Mouse (Mus musculus): Measurements from ENCODE around the gene Iffo1. TPM values are rescaled to one million over a fixed set of nuclear protein-coding genes. Genes with fewer than 3 reads are reported as not detected.

The Iffo1 gene
- total and polyA plus RNA-seq, 3 experiments = 3.3 to 7.0 (median 6.7) TPM

GRCm38 (mm10) chr6:125166861-125167650, 22.0 kb downstream of the Iffo1 start:
- dilution Hi-C loops (cut with MboI; ENCODE audit: extremely low pct_ligation_motif_present, extremely low pct_unique_long_range_greater_than_20kb, low sequenced_read_pairs) = no loop called here
- H3K4me1 ChIP-seq (ENCODE audit: control insufficient read depth in 1 of 2, insufficient read depth in 2 of 2) = peaks cover 11 to 24% of the 10 kb centered on the region in 2 experiments
- peak overlapping the region; percentile 50; the same call in 1 of the 2 replicates for H3K9ac ChIP-seq (ENCODE audit: insufficient read depth, low read depth)
- no peaks in the 10 kb centered on the region for H3K27me3 ChIP-seq (replicated peaks)
- TF ChIP-seq CHD2 (IDR thresholded peaks at IDR 0.05; ENCODE audit: low read length) = peak; percentile 27; the same call in 1 of the 2 replicates
- TF ChIP-seq SIN3A (IDR thresholded peaks at IDR 0.05; ENCODE audit: low read length) = no peak
- peak; percentile 39; the same call in 1 of the 2 replicates for TF ChIP-seq MAFK (IDR thresholded peaks at IDR 0.05; ENCODE audit: insufficient replicate concordance, low read length)
- TF ChIP-seq POLR2AphosphoS2 (IDR thresholded peaks at IDR 0.05; ENCODE audit: low read depth, low read length) = no peak
- TF ChIP-seq RCOR1 (conservative IDR thresholded peaks at IDR 0.05; ENCODE audit: low read depth, low read length) = 0 out of 2 replicates have a peak, but pooled peaks have one; percentile 6
- peak; percentile 11; the same call in 1 of the 2 replicates for TF ChIP-seq ZMIZ1 (IDR thresholded peaks at IDR 0.05; ENCODE audit: low read depth, low read length)
- no peak for TF ChIP-seq CHD1 (IDR thresholded peaks at IDR 0.05; ENCODE audit: low read depth, low read length)
- 0 out of 2 replicates have a peak, but pooled peaks have one; percentile 10 for TF ChIP-seq MYC (IDR thresholded peaks at IDR 0.05; ENCODE audit: low read depth, low read length)
- peak; percentile 53; the same call in 1 of the 2 replicates for TF ChIP-seq MXI1 (IDR thresholded peaks at IDR 0.05; ENCODE audit: low read depth, low read length)
- DNase-seq (ENCODE audit: extremely low read depth) = peak; percentile 44
- H3K36me3 ChIP-seq (replicated peaks in 1 of 2; ENCODE audit: control insufficient read depth in 1 of 2, insufficient read depth in 1 of 2, low read length in 1 of 2) = peaks cover 62 to 72% of the 10 kb centered on the region in 2 experiments
- no peaks in the 10 kb centered on the region for H3K9me3 ChIP-seq (replicated peaks; ENCODE audit: low read length)
- peaks cover 21% of the 10 kb centered on the region for H3K79me2 ChIP-seq (replicated peaks; ENCODE audit: control insufficient read depth, extremely low read depth, insufficient read depth, poor library complexity, severe bottlenecking)
- H3K27ac ChIP-seq (ENCODE audit: insufficient read depth, low read depth) = peak overlapping the region; percentile 83
- H3K4me3 ChIP-seq (replicated peaks in 1 of 3; ENCODE audit: low read depth in 2 of 3, low read length in 2 of 3, poor library complexity in 1 of 3) = peak overlapping the region; percentile 64 to 97 (median 75)
- peak overlapping the region; percentile 81 for H3K4me2 ChIP-seq (ENCODE audit: insufficient read depth, low read depth, poor library complexity, severe bottlenecking)
- in situ Hi-C loops (cut with MboI; ENCODE audit: low pct_ligation_motif_present, low pct_unique_long_range_greater_than_20kb, low sequenced_read_pairs) = no loop called here

DNA sequence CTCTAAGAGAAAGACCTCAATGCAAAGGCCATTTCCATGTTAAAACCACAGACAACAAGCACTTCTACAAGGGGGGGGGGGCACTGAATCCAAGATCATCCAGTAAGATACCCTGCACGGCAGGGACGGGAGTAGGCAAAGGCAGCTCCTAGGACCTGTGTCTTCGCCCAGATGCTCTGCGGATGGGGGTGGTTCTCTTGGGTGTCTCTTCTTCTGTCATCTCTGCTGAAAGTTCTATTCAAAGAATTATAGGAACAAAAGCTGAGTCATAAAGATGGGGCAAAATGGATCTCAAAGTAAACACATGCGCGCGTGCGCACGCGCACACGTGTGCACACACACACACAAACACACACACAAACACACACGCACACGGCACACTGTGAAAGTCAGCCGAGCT, 23.0 kb downstream of the Iffo1 start:
- H3K4me1 ChIP-seq (ENCODE audit: control insufficient read depth in 1 of 2, insufficient read depth in 2 of 2) = peaks cover 8 to 20% of the 10 kb centered on the region in 2 experiments

DNA sequence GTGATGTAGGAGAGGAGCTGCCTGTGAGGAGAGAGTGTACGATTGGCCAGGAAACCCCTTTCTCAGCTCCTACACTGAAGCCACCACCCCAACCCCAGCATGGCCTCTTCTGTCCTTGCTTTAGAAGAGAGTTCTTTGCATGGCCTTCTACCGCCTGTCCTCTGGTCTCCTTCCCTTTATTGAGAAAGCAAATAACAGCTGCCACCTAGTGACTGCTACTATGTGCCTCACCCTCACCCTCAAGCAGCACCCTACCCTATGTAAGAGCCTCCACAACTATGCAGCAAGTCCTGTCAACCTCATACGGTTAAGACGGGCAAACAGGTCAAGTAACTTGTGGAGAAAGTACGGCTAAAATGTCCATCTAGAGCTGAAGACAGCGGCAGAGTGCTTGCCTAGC, 25.2 kb downstream of the Iffo1 start:
- Histone ChIP-seq H3K4me1 (ENCODE audit: control insufficient read depth in 1 of 2, insufficient read depth in 2 of 2) (peaks cover 8 to 17% of the 10 kb centered on the region in 2 experiments), H3K27me3 (replicated peaks) (no peaks in the 10 kb centered on the region), H3K36me3 (replicated peaks in 1 of 2; ENCODE audit: control insufficient read depth in 1 of 2, insufficient read depth in 1 of 2, low read length in 1 of 2) (peaks cover 75 to 81% of the 10 kb centered on the region in 2 experiments), H3K4me2 (ENCODE audit: insufficient read depth, low read depth, poor library complexity, severe bottlenecking) (no peak overlapping the region), H3K9me3 (replicated peaks; ENCODE audit: low read length) (no peaks in the 10 kb centered on the region), H3K27ac (ENCODE audit: insufficient read depth, low read depth) (no peak overlapping the region), H3K79me2 (replicated peaks; ENCODE audit: control insufficient read depth, extremely low read depth, insufficient read depth, poor library complexity, severe bottlenecking) (peaks cover 2% of the 10 kb centered on the region; the same call in 1 of the 2 replicates), H3K9ac (ENCODE audit: insufficient read depth, low read depth) (no peak overlapping the region), H3K4me3 (replicated peaks in 1 of 3; ENCODE audit: low read depth in 2 of 3, low read length in 2 of 3, poor library complexity in 1 of 3) (no peak overlapping the region)
- in situ Hi-C loops (cut with MboI; ENCODE audit: low pct_ligation_motif_present, low pct_unique_long_range_greater_than_20kb, low sequenced_read_pairs) = no loop called here
- no peak for DNase-seq (ENCODE audit: extremely low read depth)
- TF ChIP-seq MAFK (IDR thresholded peaks at IDR 0.05; ENCODE audit: insufficient replicate concordance, low read length) (no peak), RAD21 (IDR thresholded peaks at IDR 0.05; ENCODE audit: low read depth, low read length) (peak; percentile 25), JUN (IDR thresholded peaks at IDR 0.05; ENCODE audit: insufficient read depth, low read depth, low read length) (no peak), NRF1 (IDR thresholded peaks at IDR 0.05; ENCODE audit: low read depth, low read length) (no peak), IRF4 (IDR thresholded peaks at IDR 0.05; ENCODE audit: low read depth, low read length) (no peak), RCOR1 (conservative IDR thresholded peaks at IDR 0.05; ENCODE audit: low read depth, low read length) (no peak), ZC3H11A (IDR thresholded peaks at IDR 0.05; ENCODE audit: low read depth, low read length) (no peak), MEF2A (IDR thresholded peaks at IDR 0.05; ENCODE audit: borderline replicate concordance, low read depth, low read length) (no peak), SMC3 (IDR thresholded peaks at IDR 0.05; ENCODE audit: low read depth, low read length) (peak; percentile 31), SIN3A (IDR thresholded peaks at IDR 0.05; ENCODE audit: low read length) (no peak), HCFC1 (IDR thresholded peaks at IDR 0.05; ENCODE audit: low read depth, low read length) (no peak), CTCF (conservative IDR thresholded peaks at IDR 0.05 in 1 of 2, IDR thresholded peaks at IDR 0.05 in 1 of 2; ENCODE audit: low read depth in 2 of 2, low read length in 2 of 2) (peak in 1 of 2 experiments; percentile 44; a peak in 2 of 4 replicates), EP300 (IDR thresholded peaks at IDR 0.05; ENCODE audit: low read length) (no peak), JUND (conservative IDR thresholded peaks at IDR 0.05; ENCODE audit: low read depth, low read length) (no peak), MAX (IDR thresholded peaks at IDR 0.05; ENCODE audit: low read length) (no peak), E2F4 (IDR thresholded peaks at IDR 0.05; ENCODE audit: insufficient replicate concordance, low read depth, low read length) (no peak), MXI1 (IDR thresholded peaks at IDR 0.05; ENCODE audit: low read depth, low read length) (no peak)
- dilution Hi-C loops (cut with MboI; ENCODE audit: extremely low pct_ligation_motif_present, extremely low pct_unique_long_range_greater_than_20kb, low sequenced_read_pairs) = no loop called here

More for the DNA sequence above, 23.0 kb downstream of the Iffo1 start:
- in situ Hi-C loops (cut with MboI; ENCODE audit: low pct_ligation_motif_present, low pct_unique_long_range_greater_than_20kb, low sequenced_read_pairs) (no loop called here), dilution Hi-C loops (cut with MboI; ENCODE audit: extremely low pct_ligation_motif_present, extremely low pct_unique_long_range_greater_than_20kb, low sequenced_read_pairs) (no loop called here)
- Histone ChIP-seq H3K36me3 (replicated peaks in 1 of 2; ENCODE audit: control insufficient read depth in 1 of 2, insufficient read depth in 1 of 2, low read length in 1 of 2) (peaks cover 61 to 76% of the 10 kb centered on the region in 2 experiments), H3K9me3 (replicated peaks; ENCODE audit: low read length) (no peaks in the 10 kb centered on the region), H3K9ac (ENCODE audit: insufficient read depth, low read depth) (no peak overlapping the region), H3K4me2 (ENCODE audit: insufficient read depth, low read depth, poor library complexity, severe bottlenecking) (no peak overlapping the region), H3K4me3 (replicated peaks in 1 of 3; ENCODE audit: low read depth in 2 of 3, low read length in 2 of 3, poor library complexity in 1 of 3) (no peak overlapping the region), H3K79me2 (replicated peaks; ENCODE audit: control insufficient read depth, extremely low read depth, insufficient read depth, poor library complexity, severe bottlenecking) (peaks cover 21% of the 10 kb centered on the region), H3K27ac (ENCODE audit: insufficient read depth, low read depth) (no peak overlapping the region), H3K27me3 (replicated peaks) (no peaks in the 10 kb centered on the region)
- TF ChIP-seq POLR2A (IDR thresholded peaks at IDR 0.05; ENCODE audit: low read depth, low read length) (peak; percentile 6; the same call in 1 of the 2 replicates), NELFE (IDR thresholded peaks at IDR 0.05; ENCODE audit: low read depth, low read length) (no peak), E2F4 (IDR thresholded peaks at IDR 0.05; ENCODE audit: insufficient replicate concordance, low read depth, low read length) (no peak)
- DNase-seq (ENCODE audit: extremely low read depth) = no peak
